Mouse (Mus musculus) heart, adult 18-20 months (tissue): ENCODE measurements at regions not wholly inside any gene's neighbourhood (a gene's known extent, or its start where the extent isn't known, plus 50 kb on each side); places are given as distances from the start of the nearest gene placed in this dataset.

Source experiments
- DNase-seq, 2 experiments: peaks; one replicate each; pipeline ENCODE4 v3.0.0; 2021 to 2022; ENCODE audit warnings: mixed read lengths in 1 of 2

DNA sequence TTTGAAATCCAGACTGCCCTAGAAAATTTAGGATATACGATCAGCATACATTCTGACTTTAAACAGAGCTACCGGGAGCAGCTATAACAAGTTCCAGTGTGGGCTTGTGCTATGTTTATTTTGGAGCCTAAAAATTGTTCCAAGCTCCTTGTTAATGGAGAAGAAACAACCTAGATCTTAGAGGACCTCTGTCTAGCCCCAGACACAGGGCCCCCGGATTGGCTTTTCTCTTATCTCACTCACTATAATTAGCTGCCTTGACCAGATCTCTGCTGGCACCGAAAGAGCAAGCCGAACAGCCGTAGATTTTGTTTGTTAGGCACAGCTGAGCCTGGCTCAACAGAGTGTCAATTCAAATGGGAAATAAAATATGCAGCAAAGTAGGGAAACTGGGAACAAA, 50.1 kb upstream of the Herpud2 start:
- DNase-seq: peak; percentile 53 to 55
